Mouse (Mus musculus) Patski (cell line): ENCODE measurements around the gene Dennd1c. TPM values are rescaled to one million over a fixed set of nuclear protein-coding genes. Genes with fewer than 3 reads are reported as not detected.

Experiments used
- ATAC-seq: fragments of 100-300 bp; one replicate; pipeline ENCODE4 v1.8.0; 2021
- CTCF ChIA-PET: fragments of 350-600 bp; sonication (Branson Sonifier 250); formaldehyde crosslinking; loops from one replicate; lab custom pipeline; 2022; ENCODE audit warnings: inconsistent platforms; lab: Charles Lee
- POLR2A ChIA-PET: fragments of 350-600 bp; sonication (Branson Sonifier 250); formaldehyde crosslinking; loops from one replicate; lab custom pipeline; 2022; ENCODE audit warnings: antibody characterized with exemption, inconsistent platforms; lab: Charles Lee
- DNase-seq: peaks from one replicate; pipeline ENCODE4 v3.0.0-alpha.2; 2011; ENCODE audit warnings: low read depth, low spot score
- H3K27me3 ChIP-seq: fragments of 371-371 bp; one replicate; pipeline ENCODE4 v1.5.1; 2021
- CTCF ChIP-seq: fragments of 100-300 bp; IDR thresholded peaks from one replicate; pipeline ENCODE4 v1.5.1; 2021
- in situ Hi-C: fragments of 300-500 bp; cut with MboI; formaldehyde crosslinking; loops from 3 replicates; pipeline ENCODE4 v1.11.1; 2018; ENCODE audit warnings: low pct_unique_long_range_greater_than_20kb, mixed read lengths
- polyA plus RNA-seq: library from polyadenylated mRNA; unstranded; gene quantifications from one replicate; pipeline ENCODE4 v1.2.3, GENCODE M21; 2021

Gene Dennd1c
- polyA plus RNA-seq, 1 experiment from 2014 or later = 2.7 TPM

DNA sequence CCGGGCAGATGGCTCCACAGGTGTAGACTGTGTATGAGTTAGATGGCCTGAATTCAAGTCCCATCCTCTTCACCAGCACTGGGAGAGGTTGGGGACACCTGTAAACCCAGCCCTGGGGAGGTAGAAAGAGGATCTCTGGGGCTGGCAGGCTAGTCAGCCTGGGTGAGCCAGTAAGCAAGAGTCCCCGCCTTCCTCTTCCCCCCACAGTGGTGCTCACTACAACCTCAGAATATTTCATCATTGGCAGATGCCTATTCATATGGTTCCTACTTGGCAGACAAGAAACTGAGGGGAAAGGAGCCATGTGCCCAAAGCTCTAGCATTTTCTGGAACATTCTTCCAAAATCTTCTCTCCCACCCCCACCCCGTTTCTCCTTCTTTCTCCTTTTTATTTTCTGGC lies 29.5 kb downstream of the Dennd1c start:
- in situ Hi-C loops = no loop called here
- H3K27me3 ChIP-seq = no peaks in the 10 kb centered on the region
- ChIA-PET POLR2A (no interaction called here), CTCF (interaction anchor here (1.3 kb wide), 1 partner anchor 9 kb away, joined by 6 read pairs; no protein-coding TSS in a partner anchor)
- TF ChIP-seq CTCF = no peak
- ATAC-seq (no peak), DNase-seq (no peak)

DNA sequence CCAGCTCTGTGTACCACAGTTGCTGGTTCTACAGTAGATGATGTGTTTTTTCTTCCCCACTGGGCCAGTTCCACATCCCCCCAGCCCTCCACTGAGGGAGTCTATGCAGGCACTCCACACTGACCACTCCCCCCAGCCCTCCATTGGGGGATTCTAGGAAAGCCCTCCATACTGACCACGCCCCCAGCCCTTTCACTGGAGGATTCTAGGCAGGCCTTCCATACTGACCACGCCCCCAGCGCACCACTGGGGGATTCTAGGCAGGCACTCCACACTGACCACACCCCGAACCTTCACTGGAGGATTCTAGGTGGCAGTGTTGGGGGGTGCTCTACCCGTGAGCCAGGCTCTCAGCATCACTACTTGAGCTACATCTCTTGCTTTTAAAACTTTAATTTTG lies 30.9 kb downstream of the Dennd1c start:
- no peak for ATAC-seq
- no peaks in the 10 kb centered on the region for H3K27me3 ChIP-seq
- DNase-seq = no peak
- ChIA-PET POLR2A (no interaction called here), CTCF (no interaction called here)
- in situ Hi-C loops = no loop called here
- TF ChIP-seq CTCF = no peak

DNA sequence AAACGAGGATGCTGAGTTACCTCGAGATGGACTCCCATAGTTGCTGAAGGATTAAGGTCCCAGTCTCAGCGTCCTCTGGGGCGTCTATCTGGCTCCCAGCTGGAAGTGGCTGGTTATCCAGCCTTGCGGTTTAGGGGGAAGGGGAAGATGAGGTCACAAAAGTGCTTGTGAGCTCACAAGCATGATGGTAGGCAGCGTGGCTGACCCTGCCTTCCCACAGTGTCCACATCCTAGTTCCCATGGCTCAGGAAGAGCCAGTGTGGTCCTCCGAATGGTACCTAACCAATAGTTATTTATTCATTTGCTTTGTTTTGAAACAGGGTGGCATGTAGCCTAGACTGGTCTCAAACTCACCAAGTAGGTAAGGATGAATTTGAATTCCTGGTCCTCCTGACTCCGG lies 36.8 kb downstream of the Dennd1c start, which contains the start of gene Slc25a41:
Slc25a41 (minus strand) TSS at position 101 of the 400 bp plus-strand sequence.
- DNase-seq (no peak), ATAC-seq (no peak)
- POLR2A ChIA-PET = no interaction called here
- no peaks in the 10 kb centered on the region for H3K27me3 ChIP-seq
- CTCF ChIA-PET = no interaction called here
- no peak for TF ChIP-seq CTCF
- in situ Hi-C loops = no loop called here

DNA sequence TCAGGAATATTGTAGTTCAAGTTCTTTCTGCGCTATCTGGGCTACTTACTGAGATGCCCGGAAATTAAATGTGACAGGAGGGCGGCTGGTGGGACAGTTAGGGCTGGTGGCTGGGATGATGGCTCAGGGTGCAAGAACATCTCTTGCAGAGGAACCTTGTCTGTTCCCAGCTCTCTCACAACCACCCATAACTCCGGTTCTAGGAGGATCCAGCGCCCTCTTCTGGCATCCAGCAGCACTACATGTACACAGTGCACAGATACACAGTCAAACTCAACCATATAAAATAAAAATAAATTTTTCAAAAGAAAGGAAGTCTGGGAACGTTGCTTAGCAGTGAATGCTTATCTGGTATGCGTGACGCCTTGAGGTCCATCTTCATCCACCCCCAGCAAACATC lies 39.3 kb downstream of the Dennd1c start:
- DNase-seq (no peak), ATAC-seq (no peak)
- CTCF ChIA-PET = interaction anchor here (1.2 kb wide), 1 partner anchor 10 kb away, joined by 6 read pairs; no protein-coding TSS in a partner anchor
- no peak for TF ChIP-seq CTCF
- in situ Hi-C loops = no loop called here
- POLR2A ChIA-PET = no interaction called here
- H3K27me3 ChIP-seq = no peaks in the 10 kb centered on the region

DNA sequence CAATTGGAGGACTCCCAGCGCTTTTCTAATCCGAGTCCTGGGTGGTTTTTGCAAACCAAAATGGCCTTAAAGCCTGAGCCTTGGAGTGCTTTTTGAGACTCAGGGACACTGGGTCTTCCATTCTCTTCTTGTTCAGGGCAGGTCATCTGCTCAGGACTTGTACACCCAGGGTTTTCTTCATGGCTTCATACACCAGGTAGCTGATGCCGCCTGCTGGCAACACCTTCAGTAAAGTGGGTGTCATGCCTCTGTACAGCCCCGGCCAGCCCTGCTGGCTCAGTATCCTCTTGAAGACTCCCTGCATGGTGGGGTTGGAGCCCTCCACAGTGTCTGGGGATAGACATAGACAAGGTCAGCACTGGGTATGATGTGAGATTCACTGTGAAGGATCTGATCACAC lies 45.5 kb downstream of the Dennd1c start:
- no peak for ATAC-seq
- no peaks in the 10 kb centered on the region for H3K27me3 ChIP-seq
- TF ChIP-seq CTCF = no peak
- no peak for DNase-seq
- in situ Hi-C loops = no loop called here
- POLR2A ChIA-PET = interaction anchor here (1.0 kb wide), 1 partner anchor 11 kb away, joined by 3 read pairs; no protein-coding TSS in a partner anchor
- CTCF ChIA-PET = interaction anchor here (2.9 kb wide), 1 partner anchor 11 kb away, joined by 13 read pairs; no protein-coding TSS in a partner anchor

DNA sequence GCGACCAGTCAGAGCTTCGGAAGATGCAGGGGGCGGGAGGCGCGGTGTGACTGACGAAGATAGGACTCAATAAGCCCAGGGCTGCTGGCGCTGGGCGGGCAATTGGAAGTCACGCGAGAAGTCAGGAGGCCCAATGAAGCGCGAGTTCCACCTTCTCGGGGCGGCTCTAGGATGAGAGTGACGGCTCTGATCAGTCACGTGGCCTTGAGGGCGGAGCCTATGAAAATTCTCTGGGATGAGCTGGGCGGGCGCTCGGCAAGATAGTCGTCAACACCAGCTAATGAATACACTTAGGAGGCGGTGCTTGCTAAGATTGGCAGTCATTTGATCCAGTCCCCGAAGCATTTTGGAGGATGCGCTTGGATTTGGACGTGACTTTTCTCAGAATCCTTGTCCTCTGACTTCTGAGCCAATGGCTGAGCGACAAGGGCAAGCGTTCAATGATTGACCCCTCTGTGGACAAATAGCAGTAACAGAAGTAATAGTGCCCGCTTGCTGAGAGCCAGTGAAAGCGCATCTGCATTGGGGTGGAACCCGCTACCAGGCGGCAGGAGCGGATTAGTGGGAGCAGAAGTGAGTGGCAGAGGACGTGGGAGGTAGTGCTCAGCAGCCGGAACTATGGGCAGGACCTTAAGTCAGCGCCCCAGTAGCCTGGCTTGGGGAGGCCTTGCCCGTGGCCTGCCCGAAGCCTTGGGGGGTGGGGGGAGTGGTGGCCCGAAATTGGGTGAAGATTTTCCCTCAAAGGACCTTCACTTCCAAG lies 46.5 kb downstream of the Dennd1c start:
- peak; percentile 99 for DNase-seq
- peak; percentile 98 for ATAC-seq
- in situ Hi-C loops = no loop called here
- ChIA-PET CTCF (interaction anchor here (1.2 to 2.9 kb wide), 3 partner anchors 12 to 29 kb away, joined by 3 to 13 read pairs (median 5); no protein-coding TSS in a partner anchor), POLR2A (interaction anchor here (1.0 to 1.1 kb wide), 2 partner anchors 12 to 215 kb away, joined by 3 read pairs; no protein-coding TSS in a partner anchor)
- no peaks in the 10 kb centered on the region for H3K27me3 ChIP-seq
- no peak for TF ChIP-seq CTCF

DNA sequence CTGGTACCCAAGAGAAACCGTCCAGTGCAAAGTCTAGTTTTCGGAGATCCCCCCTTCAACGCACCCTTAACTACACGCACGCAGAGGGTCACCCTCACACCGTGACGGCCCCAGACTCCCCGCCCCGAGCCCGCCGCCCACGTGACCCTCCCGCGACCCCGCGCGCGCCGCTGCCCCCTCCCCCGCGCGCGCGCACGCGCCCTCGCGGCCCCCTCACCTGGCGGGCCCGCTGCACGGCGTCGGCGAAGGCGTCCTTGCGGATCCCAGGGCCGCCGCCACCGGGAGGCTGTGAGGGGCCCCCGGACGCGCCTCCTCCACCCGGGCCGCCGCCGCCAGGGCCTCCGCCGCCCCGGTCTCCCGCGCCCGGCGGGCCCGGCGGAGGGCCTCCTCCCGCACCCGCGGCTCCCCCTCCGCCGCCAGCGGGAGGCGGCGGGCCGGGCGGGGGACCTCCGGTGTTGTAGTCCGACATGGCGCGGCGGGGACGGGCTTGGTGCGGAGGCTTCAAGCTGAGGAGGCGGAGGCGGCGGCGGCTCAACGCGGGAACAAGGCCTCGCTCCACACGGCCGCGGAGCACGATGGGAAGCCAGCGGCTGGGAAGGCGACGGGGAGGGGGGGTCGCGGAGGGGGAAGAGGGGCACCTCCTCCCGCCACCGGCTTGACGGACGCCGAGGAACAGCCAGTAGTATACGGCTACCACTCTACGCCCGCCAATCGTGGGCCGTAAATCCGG lies 47.2 kb downstream of the Dennd1c start, which contains the start of gene Khsrp:
Khsrp (minus strand) TSS at position 592 of the 730 bp plus-strand sequence.
- no peak for TF ChIP-seq CTCF
- no peak for DNase-seq
- POLR2A ChIA-PET = interaction anchor here (0.8 to 1.1 kb wide), 2 partner anchors 25 to 214 kb away, joined by 3 to 4 read pairs; no protein-coding TSS in a partner anchor
- ATAC-seq = no peak
- CTCF ChIA-PET = interaction anchor here (1.2 to 2.9 kb wide), 3 partner anchors 12 to 29 kb away, joined by 3 to 13 read pairs (median 5); no protein-coding TSS in a partner anchor
- in situ Hi-C loops = no loop called here
- H3K27me3 ChIP-seq = no peaks in the 10 kb centered on the region

DNA sequence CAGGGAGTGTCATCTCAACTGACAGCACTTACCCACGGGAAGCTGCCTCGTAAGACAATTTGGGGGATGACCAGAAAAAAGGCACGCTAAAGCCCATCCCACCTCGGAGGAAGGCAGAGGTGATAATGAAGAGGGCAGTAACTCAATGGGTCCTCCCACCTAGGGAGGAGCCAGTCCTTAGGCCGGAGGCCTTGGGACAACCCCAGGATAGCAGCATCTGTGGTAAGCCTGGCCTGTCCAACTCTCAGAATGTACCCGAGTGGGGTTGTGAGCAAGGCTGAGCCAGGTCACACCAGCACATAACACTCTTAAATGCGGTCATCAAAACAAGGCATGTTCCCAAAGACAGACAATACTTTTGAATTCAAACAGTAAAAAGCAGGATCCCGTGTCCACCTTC lies 48.6 kb downstream of the Dennd1c start:
- ATAC-seq (no peak), DNase-seq (no peak)
- no peak for TF ChIP-seq CTCF
- ChIA-PET CTCF (no interaction called here), POLR2A (no interaction called here)
- in situ Hi-C loops = no loop called here
- H3K27me3 ChIP-seq = no peaks in the 10 kb centered on the region

DNA sequence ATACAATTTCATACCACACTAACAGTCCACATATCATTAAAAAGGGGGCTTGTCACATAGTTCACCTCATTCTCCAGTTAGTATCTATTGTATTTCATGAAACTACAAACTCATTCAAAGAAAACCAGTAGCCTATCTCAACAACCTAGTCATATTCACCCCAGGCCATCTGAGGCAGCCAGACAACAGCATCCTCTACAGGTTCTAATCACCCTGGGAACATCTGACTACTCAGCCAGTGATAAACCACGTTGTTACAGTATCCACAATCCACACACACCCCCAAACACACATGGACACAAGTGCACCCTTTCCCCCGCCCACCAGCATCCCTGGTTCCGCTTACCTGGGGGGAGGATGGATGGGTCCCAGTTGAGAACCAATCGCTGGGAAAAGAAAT lies 50.8 kb downstream of the Dennd1c start:
- ChIA-PET CTCF (interaction anchor here (1.8 kb wide), 1 partner anchor 11 kb away, joined by 9 read pairs; no protein-coding TSS in a partner anchor), POLR2A (no interaction called here)
- DNase-seq = no peak
- no peak for ATAC-seq
- no peak for TF ChIP-seq CTCF
- H3K27me3 ChIP-seq = no peaks in the 10 kb centered on the region
- in situ Hi-C loops = no loop called here

DNA sequence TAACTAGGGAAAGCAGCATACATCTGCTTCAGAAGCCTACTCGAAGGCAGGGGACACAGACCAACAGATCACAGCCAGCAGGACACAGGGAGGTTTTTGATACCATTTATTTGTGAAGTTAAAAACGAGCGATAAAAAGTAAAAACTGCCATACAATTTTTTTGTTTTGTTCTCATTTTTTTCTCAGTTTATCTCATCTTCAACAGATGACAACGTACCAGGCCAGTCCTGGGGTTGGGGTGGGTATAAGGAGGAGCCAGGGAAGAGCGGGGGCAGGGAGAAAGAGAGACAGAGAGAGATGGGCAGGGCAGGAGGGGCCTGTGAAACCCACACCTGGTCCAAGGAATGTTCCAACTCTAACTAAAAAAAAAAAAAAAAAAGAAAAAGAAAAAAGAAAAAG lies 57.4 kb downstream of the Dennd1c start:
- no peak for DNase-seq
- in situ Hi-C loops = no loop called here
- ChIA-PET POLR2A (no interaction called here), CTCF (no interaction called here)
- ATAC-seq = no peak
- no peaks in the 10 kb centered on the region for H3K27me3 ChIP-seq
- no peak for TF ChIP-seq CTCF
